Mouse (Mus musculus) right cerebral cortex, adult 2 months (tissue): ENCODE measurements around the gene Dlg4.
"Not testable (repeated sequence)": the region's sequence is repeated elsewhere in the genome, so short reads cannot be mapped to it uniquely, and the experiment has no call there.

Experiments used
- DNase-seq, 2 experiments: peaks; one replicate each; pipeline ENCODE4 v3.0.0; 2021 to 2022; ENCODE audit warnings: low spot score in 2 of 2

Dlg4 gene

GRCm38 (mm10) chr11:69996161-69997061 is 20.3 kb upstream of the Dlg4 start:
- no peak for DNase-seq

GRCm38 (mm10) chr11:69997070-69997509 is 19.7 kb upstream of the Dlg4 start:
- peak in 1 of 2 experiments; percentile 60 for DNase-seq

GRCm38 (mm10) chr11:69998567-69999491 is 17.9 kb upstream of the Dlg4 start:
- no peak for DNase-seq

GRCm38 (mm10) chr11:69999666-70000065 is 17.1 kb upstream of the Dlg4 start:
- no peak for DNase-seq

- peak; percentile 87 to 90 for DNase-seq
These were observed 16.3 kb upstream of the Dlg4 start, which contains the start of gene Dvl2 for GRCm38 (mm10) chr11:70000396-70000898. Gene Dvl2 (plus strand): TSS chr11:70000595.

- no peak for DNase-seq
These were observed 15.6 kb upstream of the Dlg4 start for GRCm38 (mm10) chr11:70001159-70001558.

- no peak for DNase-seq
These were observed 14.9 kb upstream of the Dlg4 start for GRCm38 (mm10) chr11:70001865-70002264.

GRCm38 (mm10) chr11:70002471-70002870 is 14.3 kb upstream of the Dlg4 start:
- no peak for DNase-seq

- no peak for DNase-seq
These were observed 11.2 kb upstream of the Dlg4 start for GRCm38 (mm10) chr11:70005521-70005920.

GRCm38 (mm10) chr11:70010033-70010432 is 6.7 kb upstream of the Dlg4 start:
- no peak for DNase-seq

- DNase-seq = no peak
These were observed 6.2 kb upstream of the Dlg4 start for GRCm38 (mm10) chr11:70010548-70010947.

- DNase-seq = no peak
These were observed 5.8 kb upstream of the Dlg4 start for GRCm38 (mm10) chr11:70010961-70011360.

- no peak for DNase-seq
These were observed 3.8 kb upstream of the Dlg4 start for GRCm38 (mm10) chr11:70012931-70013330.

- no peak for DNase-seq
These were observed 3.3 kb upstream of the Dlg4 start for GRCm38 (mm10) chr11:70013408-70013807.

- no peak for DNase-seq
These were observed 2.7 kb upstream of the Dlg4 start for GRCm38 (mm10) chr11:70014051-70014450.

GRCm38 (mm10) chr11:70014880-70015558 is 1.7 kb upstream of the Dlg4 start, which contains the start of gene Acadvl:
Gene Acadvl (minus strand): TSS chr11:70015411.
- peak; percentile 87 to 89 for DNase-seq

- DNase-seq = no peak
These were observed 1.1 kb upstream of the Dlg4 start for GRCm38 (mm10) chr11:70015677-70016076.

- not testable (repeated sequence) for DNase-seq
These were observed 565 bp upstream of the Dlg4 start for GRCm38 (mm10) chr11:70016177-70016576.

- no peak for DNase-seq
These were observed 541 bp downstream of the Dlg4 start for GRCm38 (mm10) chr11:70017199-70017767.

GRCm38 (mm10) chr11:70018131-70018990 is 1.6 kb downstream of the Dlg4 start:
- peak in 1 of 2 experiments; percentile 73 for DNase-seq
